Mouse (Mus musculus): ENCODE data around the gene Fam83d. TPM values are rescaled to one million over a fixed set of nuclear protein-coding genes. Genes with fewer than 3 reads are reported as not detected.
"Not testable (repeated sequence)": the region's sequence is repeated elsewhere in the genome, so short reads cannot be mapped to it uniquely, and the experiment has no call there.

Fam83d gene
- 1 to 10 TPM; 1.0 to 1.3 TPM for total RNA-seq (2021)
- long read RNA-seq, experiment 1, result 0 reads
- long read RNA-seq, experiment 2, transcript Fam83d-201 (4 exons, 2,266 nt), result major isoform, 5 of 5 reads
- long read RNA-seq, experiment 2, partial matches to known transcripts, result 0 of 5 reads
- long read RNA-seq, experiment 2, other reads (novel, unspliced or antisense), result 0 of 5 reads

GRCm38 (mm10) chr2:158767742-158768339 is at the start of gene Fam83d:
TSS of gene Fam83d (plus strand) at chr2:158768093.
- DNase-seq (ENCODE audit: low spot score in 2 of 2), result peak; percentile 95 to 98
- intact Hi-C loops (cut with DNase I), result loop anchor here (5.0 kb wide), 1 partner anchor 94 kb away; no protein-coding TSS in a partner anchor

- DNase-seq (ENCODE audit: low spot score in 2 of 2), result no peak
- intact Hi-C loops (cut with DNase I), result no loop called here
Measured at GRCm38 (mm10) chr2:158718816-158719549, 48.9 kb upstream of the Fam83d start.

DNA sequence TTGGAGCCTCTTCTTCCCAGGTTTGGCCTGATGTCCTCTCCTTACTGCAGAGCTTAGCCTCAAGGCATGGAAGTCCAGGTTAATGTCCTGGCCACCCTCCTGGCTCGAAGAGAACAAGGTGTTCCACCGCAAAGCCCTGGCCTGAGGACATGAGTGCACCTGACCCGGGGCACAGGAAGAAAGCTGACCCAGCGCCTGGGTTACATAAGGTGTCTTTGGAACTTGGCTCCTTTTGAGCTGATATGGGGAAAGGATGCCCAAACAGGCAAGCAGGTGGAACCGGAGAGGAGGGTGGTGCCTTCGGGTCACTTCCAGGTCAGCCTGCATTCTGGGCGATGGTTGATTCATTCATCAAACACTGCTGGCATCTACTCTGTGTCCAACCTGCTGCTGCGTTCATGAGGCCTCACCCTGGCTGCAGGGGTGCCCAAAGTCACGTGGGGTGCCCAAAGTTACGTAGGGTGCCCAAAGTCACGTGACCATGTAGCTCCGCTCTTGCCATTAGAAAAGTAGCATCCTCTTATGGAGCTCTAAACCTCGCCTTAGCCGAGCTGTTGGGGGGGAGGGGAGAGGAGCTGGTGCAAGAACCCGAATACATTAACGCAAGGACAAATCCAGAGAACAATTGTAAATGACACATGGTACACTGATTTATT is 47.0 kb upstream of the Fam83d start:
- intact Hi-C loops (cut with DNase I), result no loop called here
- no peak for DNase-seq (ENCODE audit: low spot score in 2 of 2)

GRCm38 (mm10) chr2:158721481-158721880 is 46.4 kb upstream of the Fam83d start:
- intact Hi-C loops (cut with DNase I), result no loop called here
- no peak for DNase-seq (ENCODE audit: low spot score in 2 of 2)

DNA sequence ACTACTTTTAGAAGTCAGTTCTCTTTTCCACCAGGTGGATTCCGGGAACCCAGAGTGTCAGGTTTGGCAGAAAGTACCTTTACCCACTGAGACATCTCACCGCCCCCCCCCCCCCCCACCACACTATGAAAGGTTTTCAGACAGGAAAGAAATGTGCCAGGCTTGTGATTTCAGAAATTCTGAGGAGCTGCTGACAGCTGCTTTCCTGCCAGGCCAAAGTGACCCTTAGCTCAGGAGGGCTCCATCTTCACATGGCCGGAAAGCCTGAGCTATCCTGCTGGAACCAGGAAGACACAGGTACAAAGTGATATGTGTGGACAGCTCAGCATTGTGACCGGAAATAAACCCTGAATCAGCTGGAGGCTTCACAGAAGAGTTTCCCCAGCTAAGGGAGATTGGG is 45.8 kb upstream of the Fam83d start:
- intact Hi-C loops (cut with DNase I), result no loop called here
- DNase-seq (ENCODE audit: low spot score in 2 of 2), result no peak

- peak; percentile 38 to 49 for DNase-seq (ENCODE audit: low spot score in 2 of 2)
Measured at GRCm38 (mm10) chr2:158722991-158723551, 44.8 kb upstream of the Fam83d start.

GRCm38 (mm10) chr2:158723806-158724205 is 44.1 kb upstream of the Fam83d start:
- intact Hi-C loops (cut with DNase I), result no loop called here
- no peak for DNase-seq (ENCODE audit: low spot score in 2 of 2)

More at GRCm38 (mm10) chr2:158722991-158723551, 44.8 kb upstream of the Fam83d start:
- intact Hi-C loops (cut with DNase I), result no loop called here

DNA sequence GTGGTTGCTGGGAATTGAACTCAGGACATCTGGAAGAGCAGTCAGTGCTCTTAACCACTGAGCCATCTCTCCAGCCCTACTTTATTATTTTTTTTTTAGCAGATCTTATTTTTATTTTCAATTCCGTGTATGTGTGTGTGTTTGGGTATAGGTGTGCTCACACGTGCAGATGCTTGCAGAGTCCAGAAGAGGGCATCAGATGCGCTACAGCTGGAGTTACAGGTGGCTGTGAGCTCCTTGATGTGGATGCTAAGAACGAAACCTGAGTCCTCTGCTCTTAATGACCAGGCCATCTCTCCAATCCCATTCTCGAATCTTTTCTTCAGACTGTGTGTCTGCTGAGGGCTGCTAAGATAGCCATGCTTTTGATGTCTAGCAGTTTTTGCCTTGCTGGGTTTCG is 41.6 kb upstream of the Fam83d start:
- no peak for DNase-seq (ENCODE audit: low spot score in 2 of 2)
- intact Hi-C loops (cut with DNase I), result no loop called here

DNA sequence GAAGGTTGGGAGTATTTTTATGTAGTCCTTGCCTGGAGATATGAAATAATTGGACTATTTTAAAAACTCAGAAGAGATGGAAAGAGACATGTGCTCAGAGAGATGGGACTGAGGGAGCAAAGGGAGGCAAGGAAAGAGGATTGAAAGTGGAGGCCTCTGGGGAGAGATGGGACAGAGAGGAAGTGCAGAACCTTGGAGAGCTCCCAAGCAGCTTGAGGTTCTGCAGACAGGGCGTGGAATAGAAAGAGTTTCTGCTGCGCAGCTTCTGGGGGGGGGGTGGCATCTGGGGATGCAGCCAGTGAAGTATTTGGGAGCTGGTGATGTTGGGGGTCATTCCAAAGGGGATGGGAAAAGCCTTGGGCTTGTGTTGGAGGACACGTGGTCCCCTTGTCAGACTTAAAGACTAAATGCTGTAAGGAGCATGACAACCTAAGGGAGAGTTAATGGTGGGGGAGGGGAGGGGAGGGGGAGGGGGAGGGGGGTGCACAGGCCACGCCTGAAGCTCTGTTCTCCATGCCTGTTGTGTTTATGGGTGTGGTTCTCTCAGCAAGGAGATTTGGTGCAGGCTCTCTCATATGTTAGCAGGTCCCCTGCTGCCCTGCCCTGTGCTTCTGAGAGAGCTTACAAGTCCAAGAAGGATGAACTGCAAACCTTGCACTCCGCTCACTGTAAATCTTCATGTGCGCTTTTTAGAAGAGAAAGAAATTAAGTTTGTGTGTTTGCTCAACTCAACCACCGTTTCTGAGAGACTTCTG is 39.7 kb upstream of the Fam83d start:
- intact Hi-C loops (cut with DNase I), result no loop called here
- DNase-seq (ENCODE audit: low spot score in 2 of 2), result no peak

DNA sequence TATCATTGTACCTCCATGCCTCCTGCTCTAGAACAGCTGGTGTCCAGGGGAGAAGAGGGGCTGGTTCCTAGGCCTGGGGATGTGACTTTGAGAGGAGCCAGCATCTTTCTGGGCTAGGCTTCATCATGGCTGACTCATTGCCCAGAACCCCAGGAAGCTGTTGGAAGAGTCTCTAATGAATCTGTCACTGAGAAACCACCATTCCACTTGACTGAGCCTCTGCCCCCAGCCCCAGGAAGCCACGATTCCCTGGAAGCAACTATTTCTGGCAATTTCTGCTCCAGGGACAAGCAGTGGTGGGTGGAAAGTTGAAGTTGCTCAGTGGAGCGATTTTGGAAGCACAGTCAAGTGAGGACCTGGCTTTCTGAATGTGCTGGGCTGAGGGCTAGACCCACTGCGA is 37.0 kb upstream of the Fam83d start:
- intact Hi-C loops (cut with DNase I), result no loop called here
- DNase-seq (ENCODE audit: low spot score in 2 of 2), result no peak

DNA sequence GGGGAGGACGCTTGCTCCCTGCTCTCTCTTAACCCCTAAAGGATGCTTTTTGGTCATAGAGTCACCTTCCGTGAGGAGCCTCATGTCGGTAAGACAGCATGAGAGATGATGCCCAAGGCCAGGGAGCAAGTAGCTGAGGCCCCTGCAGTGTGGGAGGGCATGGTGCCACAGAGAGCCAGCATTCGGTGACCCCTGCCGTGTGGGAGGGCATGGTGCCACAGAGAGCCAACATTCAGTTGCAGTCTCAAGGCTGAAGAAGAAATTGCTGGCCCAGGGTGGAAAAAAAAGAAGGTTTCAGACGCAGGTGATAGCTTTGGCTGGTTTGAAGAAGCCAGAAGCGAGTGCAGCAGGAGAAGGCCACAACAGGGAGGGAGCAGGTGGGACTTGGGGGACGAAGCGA is 35.4 kb upstream of the Fam83d start:
- intact Hi-C loops (cut with DNase I), result no loop called here
- no peak for DNase-seq (ENCODE audit: low spot score in 2 of 2)

DNA sequence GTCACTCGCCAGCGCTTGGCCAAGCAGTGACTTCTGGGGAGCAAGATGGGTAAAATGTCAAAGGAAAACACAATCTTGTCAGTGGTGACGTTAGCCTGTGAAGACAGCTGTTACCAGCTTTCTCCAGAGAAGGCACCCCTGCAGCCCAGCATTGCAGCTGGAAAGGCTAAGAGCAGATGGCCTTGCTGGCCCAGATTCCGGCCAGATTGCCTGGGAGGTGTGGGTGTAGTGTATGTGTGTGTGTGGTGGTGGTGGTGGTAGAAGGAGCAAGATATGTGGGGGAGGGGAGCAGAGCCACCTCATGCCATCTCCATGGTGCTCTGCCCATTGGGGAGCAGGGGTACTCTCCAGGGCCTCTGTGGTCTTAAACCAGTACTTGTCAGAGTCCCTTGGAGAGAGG is 34.8 kb upstream of the Fam83d start:
- intact Hi-C loops (cut with DNase I), result no loop called here
- peak in 1 of 2 experiments; percentile 34 for DNase-seq (ENCODE audit: low spot score in 2 of 2)

DNA sequence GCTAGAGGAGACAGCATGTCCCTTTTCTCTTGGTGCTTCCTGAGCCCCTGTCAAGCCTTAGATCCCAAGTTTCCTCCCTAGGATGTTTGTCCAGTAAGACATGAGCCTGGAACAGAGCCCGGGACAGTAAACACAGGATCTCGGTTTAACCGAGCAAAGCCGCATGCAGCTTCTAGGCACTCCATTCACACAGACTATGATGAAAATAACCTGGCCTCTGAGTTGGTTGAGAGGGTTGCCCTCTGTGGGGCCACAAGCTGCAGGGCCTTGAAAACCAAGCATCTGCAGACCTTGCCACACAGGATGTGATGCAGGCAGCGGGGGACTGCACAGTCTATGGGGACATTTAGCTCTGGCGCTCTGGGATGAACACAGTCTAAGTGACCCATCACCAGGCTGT is 34.0 kb upstream of the Fam83d start:
- no peak for DNase-seq (ENCODE audit: low spot score in 2 of 2)
- intact Hi-C loops (cut with DNase I), result no loop called here

DNA sequence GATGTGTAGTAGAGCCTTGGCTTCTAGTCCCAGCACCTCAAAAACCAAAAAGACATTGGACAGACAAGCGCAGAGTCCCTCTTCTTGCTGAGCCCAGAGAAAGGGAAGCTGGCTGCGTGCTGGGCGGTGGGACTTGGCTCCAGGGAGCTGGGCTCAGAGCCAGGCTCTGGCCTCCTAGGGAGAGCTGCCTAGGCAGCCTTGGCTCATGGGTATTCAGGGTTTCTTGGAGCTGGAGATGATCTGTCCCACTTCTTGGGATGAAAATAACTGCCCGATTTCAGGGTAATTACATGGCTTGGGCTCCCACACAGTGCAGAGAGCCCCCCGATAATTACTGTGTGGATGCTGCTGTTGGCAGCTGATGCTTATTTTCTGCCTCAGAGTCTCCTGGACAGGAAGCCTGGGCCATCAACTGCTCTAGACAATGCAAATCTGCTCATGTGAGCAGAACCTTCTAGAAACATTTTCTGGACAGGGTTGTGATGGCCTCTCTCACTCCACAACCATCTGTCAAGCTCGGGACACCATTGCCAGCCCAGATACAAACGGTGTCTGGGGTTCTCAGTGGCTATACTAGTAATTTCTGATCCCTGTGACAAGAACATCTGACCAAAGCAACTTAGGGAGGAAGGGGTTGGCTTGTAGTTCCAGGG is 33.3 kb upstream of the Fam83d start:
- peak; percentile 33 to 67 for DNase-seq (ENCODE audit: low spot score in 2 of 2)
- intact Hi-C loops (cut with DNase I), result no loop called here

DNA sequence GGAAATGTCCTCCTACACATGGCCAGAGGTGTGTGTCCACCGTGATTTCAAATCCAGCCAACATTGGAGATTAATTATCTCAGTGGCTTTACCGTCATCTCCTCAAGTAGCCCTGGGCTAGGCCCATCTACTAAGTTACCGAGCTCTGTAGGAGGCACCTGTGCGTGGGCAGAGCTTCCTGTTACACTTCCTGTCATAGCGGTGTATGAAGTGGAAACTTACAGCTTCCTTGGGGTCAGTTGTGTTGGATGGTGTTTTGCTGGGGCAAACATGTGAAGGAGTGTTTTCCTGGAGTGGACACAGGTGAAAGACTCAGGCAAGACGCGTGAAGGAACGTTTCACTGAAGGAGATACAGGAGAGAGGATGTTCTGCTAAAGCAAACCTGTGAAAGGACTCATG is 32.6 kb upstream of the Fam83d start:
- intact Hi-C loops (cut with DNase I), result no loop called here

GRCm38 (mm10) chr2:158736247-158736646 is 31.6 kb upstream of the Fam83d start:
- intact Hi-C loops (cut with DNase I); DNase-seq (ENCODE audit: low spot score in 2 of 2): not testable (repeated sequence)

More for the DNA sequence above, 32.6 kb upstream of the Fam83d start:
- DNase-seq (ENCODE audit: low spot score in 2 of 2), result no peak

DNA sequence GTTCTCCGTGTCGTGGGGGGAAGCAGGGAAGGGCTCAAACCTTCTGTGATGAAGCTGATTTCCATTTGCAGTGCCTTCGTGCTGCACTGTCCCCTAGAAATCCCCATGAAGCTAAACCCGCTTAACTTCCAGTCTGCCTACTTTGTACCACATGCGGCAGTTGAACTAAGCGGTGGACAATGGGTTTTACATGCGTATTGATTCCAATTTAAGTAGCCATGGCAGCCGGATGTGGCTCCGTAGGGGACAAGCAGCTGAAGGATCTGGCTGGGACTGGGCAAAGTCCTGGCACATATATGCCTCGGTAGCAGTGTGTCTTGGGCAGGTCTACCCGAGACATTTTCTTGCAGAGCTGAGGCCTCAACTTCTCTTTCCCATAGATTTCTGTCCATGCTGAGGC is 29.3 kb upstream of the Fam83d start:
- intact Hi-C loops (cut with DNase I), result no loop called here
- DNase-seq (ENCODE audit: low spot score in 2 of 2), result no peak

- intact Hi-C loops (cut with DNase I), result no loop called here
- DNase-seq (ENCODE audit: low spot score in 2 of 2), result no peak
Measured at GRCm38 (mm10) chr2:158739113-158739512, 28.8 kb upstream of the Fam83d start.
